Mouse (Mus musculus) E14TG2a.4 (cell line): ENCODE data around the gene 2610528J11Rik.

Source experiments
- CTCF ChIP-seq: conservative IDR thresholded peaks from 2 replicates; pipeline ENCODE4 v1.5.1; 2014; ENCODE audit warnings: low read length
- NANOG ChIP-seq: IDR thresholded peaks from 2 replicates; pipeline ENCODE4 v1.6.1; 2014; ENCODE audit warnings: borderline replicate concordance, low read length, mixed read lengths
- POU5F1 ChIP-seq: IDR thresholded peaks from 2 replicates; pipeline ENCODE4 v1.6.1; 2014; ENCODE audit warnings: low read length, borderline replicate concordance

DNA sequence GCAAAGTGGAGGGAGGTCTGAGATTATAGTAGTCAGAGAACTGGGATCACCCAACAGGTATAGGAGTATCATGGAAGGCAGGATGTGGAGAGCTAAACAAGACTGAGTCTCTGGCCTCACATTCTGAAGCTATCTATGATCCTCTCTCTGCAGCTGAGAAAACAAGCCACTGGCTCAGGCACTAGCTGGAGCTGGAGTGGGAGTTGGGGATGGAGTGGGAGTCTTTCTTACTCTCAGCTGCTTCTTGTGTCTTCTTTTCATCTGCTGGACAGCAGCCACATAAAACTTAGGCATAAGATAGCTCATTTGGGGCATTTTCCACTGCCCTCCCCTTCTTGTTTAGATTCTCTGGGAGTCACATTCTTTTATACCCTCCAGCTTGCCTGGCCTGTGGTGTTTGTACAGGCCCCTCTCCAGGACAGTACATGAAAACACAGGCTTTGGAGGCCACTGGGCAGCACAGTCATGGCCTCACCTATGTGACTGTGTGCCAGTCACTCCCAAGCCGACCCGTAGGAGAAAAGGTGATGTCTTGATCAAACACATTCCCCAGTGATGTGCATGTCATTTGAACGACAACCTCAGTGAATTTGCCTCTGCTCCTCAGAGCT is 26.3 kb downstream of the 2610528J11Rik start:
- TF ChIP-seq CTCF: no peak
- no peak for TF ChIP-seq NANOG
- TF ChIP-seq POU5F1: no peak
